Mouse (Mus musculus) midbrain, postnatal 0 days (tissue): ENCODE measurements at regions not wholly inside any gene's neighbourhood (a gene's known extent, or its start where the extent isn't known, plus 50 kb on each side); places are given as distances from the start of the nearest gene placed in this dataset.

Experiments used
- ATAC-seq: fragments of 200-750 bp; cut with Nextera tagmentation; 2 replicates; pipeline ENCODE4 v1.8.0; 2017; ENCODE audit warnings: moderate number of reproducible peaks, mild to moderate bottlenecking, moderate TSS enrichment, moderate library complexity; ENCODE audit not compliant: low FRiP score
- DNase-seq: peaks from one replicate; pipeline ENCODE4 v3.0.0-alpha.2; 2015; ENCODE audit warnings: low spot score
- H3K27ac ChIP-seq: fragments of 300-500 bp; sonication (generic); 2 replicates; pipeline ENCODE4 v1.5.1; 2014; ENCODE audit warnings: low read depth, mild to moderate bottlenecking, low read length, mixed read lengths
- H3K27me3 ChIP-seq: fragments of 300-500 bp; sonication (generic); 2 replicates; pipeline ENCODE4 v1.6.1; 2014; ENCODE audit warnings: low read length, control low read depth, mixed read lengths; ENCODE audit not compliant: insufficient read depth
- H3K36me3 ChIP-seq: fragments of 300-500 bp; sonication (generic); 2 replicates; pipeline ENCODE4 v1.6.1; 2014; ENCODE audit warnings: low read length, control low read depth, mixed read lengths; ENCODE audit not compliant: insufficient read depth
- H3K4me1 ChIP-seq: fragments of 300-500 bp; sonication (generic); 2 replicates; pipeline ENCODE4 v1.6.1; 2014; ENCODE audit warnings: mild to moderate bottlenecking, control low read depth, antibody characterized with exemption, low read length, mixed read lengths; ENCODE audit not compliant: insufficient read depth
- H3K4me2 ChIP-seq: fragments of 300-500 bp; sonication (generic); 2 replicates; pipeline ENCODE4 v1.6.1; 2014; ENCODE audit warnings: low read depth, mild to moderate bottlenecking, low read length, mixed read lengths; ENCODE audit not compliant: poor library complexity, severe bottlenecking
- H3K4me3 ChIP-seq: fragments of 300-500 bp; sonication (generic); 2 replicates; pipeline ENCODE4 v1.5.1; 2014; ENCODE audit warnings: low read depth, mild to moderate bottlenecking, low read length, moderate library complexity
- H3K9ac ChIP-seq: fragments of 300-500 bp; sonication (generic); replicated peaks from 2 replicates; pipeline ENCODE4 v1.6.1; 2014; ENCODE audit warnings: mild to moderate bottlenecking, low read length, moderate library complexity, mixed read lengths; ENCODE audit not compliant: poor library complexity, severe bottlenecking
- H3K9me3 ChIP-seq: fragments of 300-500 bp; sonication (generic); 2 replicates; pipeline ENCODE4 v1.6.1; 2016; ENCODE audit warnings: low read length, control low read depth
- CTCF ChIP-seq: IDR thresholded peaks from 2 replicates; pipeline ENCODE4 v1.5.1; 2016; ENCODE audit warnings: antibody characterized with exemption, mild to moderate bottlenecking
- WGBS: fragments of 180-500 bp; shearing (Covaris S2); extraction: QIAGEN DNeasy Blood & Tissue Kit; methylation state at CpG from one replicate; pipeline ENCODE4 v1.1.7; 2014; 5-methylcytosine and 5-hydroxymethylcytosine counted together

GRCm38 (mm10) chr8:82265745-82266144 lies 137.3 kb downstream of the Il15 start:
- no peak for TF ChIP-seq CTCF

GRCm38 (mm10) chr8:82262196-82262595 lies 140.8 kb downstream of the Il15 start:
- Histone ChIP-seq H3K4me1 (no peaks in the 10 kb centered on the region), H3K4me2 (no peak overlapping the region), H3K27me3 (no peaks in the 10 kb centered on the region), H3K9me3 (no peaks in the 10 kb centered on the region), H3K27ac (no peak overlapping the region), H3K36me3 (no peaks in the 10 kb centered on the region), H3K9ac (no peak overlapping the region), H3K4me3 (no peak overlapping the region)
- ATAC-seq = no peak
- WGBS = 70% methylated on average over 4 of the region's 4 CpGs
- no peak for TF ChIP-seq CTCF
- no peak for DNase-seq

More at GRCm38 (mm10) chr8:82265745-82266144, 137.3 kb downstream of the Il15 start:
- Histone ChIP-seq H3K9ac (no peak overlapping the region), H3K27ac (no peak overlapping the region), H3K4me2 (no peak overlapping the region), H3K4me3 (no peak overlapping the region), H3K27me3 (no peaks in the 10 kb centered on the region), H3K9me3 (no peaks in the 10 kb centered on the region), H3K4me1 (no peaks in the 10 kb centered on the region), H3K36me3 (no peaks in the 10 kb centered on the region)
- ATAC-seq (0 out of 2 replicates have a peak, but pooled peaks have one; percentile 54), DNase-seq (no peak)
- WGBS = 58% methylated on average over 3 of the region's 3 CpGs

GRCm38 (mm10) chr8:82260613-82261012 lies 142.4 kb downstream of the Il15 start:
- H3K4me1 ChIP-seq = no peaks in the 10 kb centered on the region
- ATAC-seq = no peak
- no peak overlapping the region for H3K9ac ChIP-seq
- H3K36me3 ChIP-seq = no peaks in the 10 kb centered on the region
- no peak overlapping the region for H3K27ac ChIP-seq
- 89% methylated on average over 1 of the region's 1 CpGs for WGBS
- no peak overlapping the region for H3K4me2 ChIP-seq
- no peak for TF ChIP-seq CTCF
- no peak overlapping the region for H3K4me3 ChIP-seq
- H3K27me3 ChIP-seq = no peaks in the 10 kb centered on the region
- no peaks in the 10 kb centered on the region for H3K9me3 ChIP-seq
- no peak for DNase-seq

- ATAC-seq = no peak
- no peak for DNase-seq
- H3K9ac ChIP-seq = no peak overlapping the region
- H3K4me2 ChIP-seq = no peak overlapping the region
- no peaks in the 10 kb centered on the region for H3K4me1 ChIP-seq
- no peaks in the 10 kb centered on the region for H3K9me3 ChIP-seq
- 80% methylated on average over 2 of the region's 2 CpGs for WGBS
- no peak overlapping the region for H3K27ac ChIP-seq
- TF ChIP-seq CTCF = no peak
- no peaks in the 10 kb centered on the region for H3K36me3 ChIP-seq
- H3K4me3 ChIP-seq = no peak overlapping the region
- H3K27me3 ChIP-seq = no peaks in the 10 kb centered on the region
Observed at GRCm38 (mm10) chr8:82255815-82256214, 147.2 kb downstream of the Il15 start.

GRCm38 (mm10) chr8:82252406-82252805 lies 150.6 kb downstream of the Il15 start:
- no peak for DNase-seq
- Histone ChIP-seq H3K27ac (no peak overlapping the region), H3K4me2 (no peak overlapping the region), H3K9ac (no peak overlapping the region), H3K4me3 (no peak overlapping the region), H3K36me3 (no peaks in the 10 kb centered on the region), H3K27me3 (no peaks in the 10 kb centered on the region), H3K4me1 (no peaks in the 10 kb centered on the region), H3K9me3 (no peaks in the 10 kb centered on the region)
- no peak for TF ChIP-seq CTCF
- no peak for ATAC-seq

GRCm38 (mm10) chr8:82249841-82250577 lies 153.0 kb downstream of the Il15 start:
- no peaks in the 10 kb centered on the region for H3K36me3 ChIP-seq
- DNase-seq (no peak), ATAC-seq (no peak)
- no peak for TF ChIP-seq CTCF
- no peak overlapping the region for H3K9ac ChIP-seq
- H3K27me3 ChIP-seq = no peaks in the 10 kb centered on the region
- WGBS = 80% methylated on average over 3 of the region's 3 CpGs
- no peaks in the 10 kb centered on the region for H3K9me3 ChIP-seq
- H3K27ac ChIP-seq = no peak overlapping the region
- H3K4me2 ChIP-seq = no peak overlapping the region
- H3K4me1 ChIP-seq = no peaks in the 10 kb centered on the region
- no peak overlapping the region for H3K4me3 ChIP-seq
